Mouse (Mus musculus): ENCODE measurements around the gene Zfp384. TPM values are rescaled to one million over a fixed set of nuclear protein-coding genes. Genes with fewer than 3 reads are reported as not detected.

Zfp384 gene
- polyA plus RNA-seq (2014; fragmentation: Illumina TruSeq; extraction: RNeasy Lipid Tissue Mini Kit (QIAGEN cat#74804); ENCODE audit: low read depth, low replicate concordance), result 34.8 TPM

DNA sequence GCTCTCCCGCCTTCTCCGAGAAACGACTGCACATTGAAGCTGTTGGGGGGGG is at the start of gene Zfp384:
TSS of gene Zfp384 (plus strand) at position 17 of the 52 bp plus-strand sequence.

GRCm38 (mm10) chr6:124965088-124965719 is 43.7 kb upstream of the Zfp384 start, which contains the start of gene Cops7a:
Gene Cops7a, minus strand, starts transcription at chr6:124965538.

GRCm38 (mm10) chr6:124996551-124997501 is 12.1 kb upstream of the Zfp384 start, which contains the start of gene Pianp:
Gene Pianp, plus strand, starts transcription at chr6:124996694.

DNA sequence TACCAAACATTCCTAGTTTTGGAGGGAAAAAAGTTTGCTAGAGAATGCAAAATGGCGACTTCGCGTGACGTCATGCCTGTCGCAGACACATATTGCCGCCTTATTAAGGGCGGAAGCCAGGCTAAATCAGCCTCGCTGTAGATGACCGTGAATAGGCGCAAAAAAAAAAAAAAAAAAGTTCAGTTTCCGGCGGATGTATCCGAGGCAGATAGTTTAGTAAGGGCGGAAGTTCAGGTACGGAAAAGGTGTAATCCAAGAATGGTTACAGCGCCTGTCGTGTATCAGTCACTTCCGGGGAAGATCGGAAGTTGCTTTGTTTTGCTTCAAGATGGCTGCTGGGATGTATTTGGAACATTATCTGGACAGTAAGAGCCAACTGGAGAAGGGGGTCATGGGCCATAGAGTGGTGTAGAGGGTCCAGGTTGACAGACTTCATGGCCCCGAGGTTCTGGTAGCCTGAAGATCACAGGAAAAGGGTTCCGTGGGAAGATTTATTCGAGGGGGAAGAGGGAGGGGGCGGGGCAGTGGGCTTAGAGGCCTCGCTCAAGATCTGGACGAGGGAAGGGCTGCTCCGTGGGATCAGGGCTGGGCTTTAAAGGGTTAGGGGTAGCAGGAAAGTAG is 30.7 kb downstream of the Zfp384 start, which contains the start of gene Ing4:
TSS of gene Ing4 (plus strand) at position 228 of the 621 bp plus-strand sequence.

GRCm38 (mm10) chr6:125049678-125050077 is 40.7 kb downstream of the Zfp384 start, which contains the start of gene Acrbp:
Gene Acrbp, plus strand, starts transcription at chr6:125049689.

GRCm38 (mm10) chr6:125067571-125067995 is 58.6 kb downstream of the Zfp384 start, which contains the start of gene Lpar5:
Gene Lpar5, plus strand, starts transcription at chr6:125067920.

Other genes starting within 250 kb of the Zfp384 start
- 5.5 TPM for gene Eno2, start 239.5 kb upstream of the Zfp384 start, polyA plus RNA-seq (2014; fragmentation: Illumina TruSeq; extraction: RNeasy Lipid Tissue Mini Kit (QIAGEN cat#74804); ENCODE audit: low read depth, low replicate concordance)
- 10.8 TPM for gene Lrrc23, start 229.4 kb upstream of the Zfp384 start, polyA plus RNA-seq (2014; fragmentation: Illumina TruSeq; extraction: RNeasy Lipid Tissue Mini Kit (QIAGEN cat#74804); ENCODE audit: low read depth, low replicate concordance)
- 15.2 TPM for gene Spsb2, start 200.5 kb upstream of the Zfp384 start, polyA plus RNA-seq (2014; fragmentation: Illumina TruSeq; extraction: RNeasy Lipid Tissue Mini Kit (QIAGEN cat#74804); ENCODE audit: low read depth, low replicate concordance)
- gene Tpi1, start 194.8 kb upstream of the Zfp384 start, polyA plus RNA-seq (2014; fragmentation: Illumina TruSeq; extraction: RNeasy Lipid Tissue Mini Kit (QIAGEN cat#74804); ENCODE audit: low read depth, low replicate concordance), result 317 TPM
- gene Usp5, start 179.7 kb upstream of the Zfp384 start, polyA plus RNA-seq (2014; fragmentation: Illumina TruSeq; extraction: RNeasy Lipid Tissue Mini Kit (QIAGEN cat#74804); ENCODE audit: low read depth, low replicate concordance), result 84.1 TPM
- gene Cdca3, start 179.6 kb upstream of the Zfp384 start, polyA plus RNA-seq (2014; fragmentation: Illumina TruSeq; extraction: RNeasy Lipid Tissue Mini Kit (QIAGEN cat#74804); ENCODE audit: low read depth, low replicate concordance), result 9.8 TPM
- not detected for gene Gnb3, start 168.9 kb upstream of the Zfp384 start, polyA plus RNA-seq (2014; fragmentation: Illumina TruSeq; extraction: RNeasy Lipid Tissue Mini Kit (QIAGEN cat#74804); ENCODE audit: low read depth, low replicate concordance)
- 18.1 TPM for gene P3h3, start 151.4 kb upstream of the Zfp384 start, polyA plus RNA-seq (2014; fragmentation: Illumina TruSeq; extraction: RNeasy Lipid Tissue Mini Kit (QIAGEN cat#74804); ENCODE audit: low read depth, low replicate concordance)
- gene Gpr162, start 145.2 kb upstream of the Zfp384 start, polyA plus RNA-seq (2014; fragmentation: Illumina TruSeq; extraction: RNeasy Lipid Tissue Mini Kit (QIAGEN cat#74804); ENCODE audit: low read depth, low replicate concordance), result 1.5 TPM
- gene Cd4, start 120.9 kb upstream of the Zfp384 start, polyA plus RNA-seq (2014; fragmentation: Illumina TruSeq; extraction: RNeasy Lipid Tissue Mini Kit (QIAGEN cat#74804); ENCODE audit: low read depth, low replicate concordance), result 1.8 TPM
- 2.3 TPM for gene Lag3, start 97.4 kb upstream of the Zfp384 start, polyA plus RNA-seq (2014; fragmentation: Illumina TruSeq; extraction: RNeasy Lipid Tissue Mini Kit (QIAGEN cat#74804); ENCODE audit: low read depth, low replicate concordance)
- 493 TPM for gene Ptms, start 89.0 kb upstream of the Zfp384 start, polyA plus RNA-seq (2014; fragmentation: Illumina TruSeq; extraction: RNeasy Lipid Tissue Mini Kit (QIAGEN cat#74804); ENCODE audit: low read depth, low replicate concordance)
- gene Mlf2, start 77.8 kb upstream of the Zfp384 start, polyA plus RNA-seq (2014; fragmentation: Illumina TruSeq; extraction: RNeasy Lipid Tissue Mini Kit (QIAGEN cat#74804); ENCODE audit: low read depth, low replicate concordance), result 206 TPM
- gene Cops7a, start 43.6 kb upstream of the Zfp384 start, polyA plus RNA-seq (2014; fragmentation: Illumina TruSeq; extraction: RNeasy Lipid Tissue Mini Kit (QIAGEN cat#74804); ENCODE audit: low read depth, low replicate concordance), result 105 TPM
- gene Pianp, start 12.5 kb upstream of the Zfp384 start, polyA plus RNA-seq (2014; fragmentation: Illumina TruSeq; extraction: RNeasy Lipid Tissue Mini Kit (QIAGEN cat#74804); ENCODE audit: low read depth, low replicate concordance), result 2.8 TPM
- 58.4 TPM for gene Ing4, start 30.6 kb downstream of the Zfp384 start, polyA plus RNA-seq (2014; fragmentation: Illumina TruSeq; extraction: RNeasy Lipid Tissue Mini Kit (QIAGEN cat#74804); ENCODE audit: low read depth, low replicate concordance)
- gene Acrbp, start 40.5 kb downstream of the Zfp384 start, polyA plus RNA-seq (2014; fragmentation: Illumina TruSeq; extraction: RNeasy Lipid Tissue Mini Kit (QIAGEN cat#74804); ENCODE audit: low read depth, low replicate concordance), result 28.7 TPM
- gene Lpar5, start 58.8 kb downstream of the Zfp384 start, polyA plus RNA-seq (2014; fragmentation: Illumina TruSeq; extraction: RNeasy Lipid Tissue Mini Kit (QIAGEN cat#74804); ENCODE audit: low read depth, low replicate concordance), result 2.3 TPM
- 128 TPM for gene Chd4, start 86.8 kb downstream of the Zfp384 start, polyA plus RNA-seq (2014; fragmentation: Illumina TruSeq; extraction: RNeasy Lipid Tissue Mini Kit (QIAGEN cat#74804); ENCODE audit: low read depth, low replicate concordance)
- 15.1 TPM for gene Nop2, start 122.8 kb downstream of the Zfp384 start, polyA plus RNA-seq (2014; fragmentation: Illumina TruSeq; extraction: RNeasy Lipid Tissue Mini Kit (QIAGEN cat#74804); ENCODE audit: low read depth, low replicate concordance)
- 12.2 TPM for gene Iffo1, start 136.1 kb downstream of the Zfp384 start, polyA plus RNA-seq (2014; fragmentation: Illumina TruSeq; extraction: RNeasy Lipid Tissue Mini Kit (QIAGEN cat#74804); ENCODE audit: low read depth, low replicate concordance)
- gene Gapdh, start 157.3 kb downstream of the Zfp384 start, polyA plus RNA-seq (2014; fragmentation: Illumina TruSeq; extraction: RNeasy Lipid Tissue Mini Kit (QIAGEN cat#74804); ENCODE audit: low read depth, low replicate concordance), result 871 TPM
- gene Ncapd2, start 182.6 kb downstream of the Zfp384 start, polyA plus RNA-seq (2014; fragmentation: Illumina TruSeq; extraction: RNeasy Lipid Tissue Mini Kit (QIAGEN cat#74804); ENCODE audit: low read depth, low replicate concordance), result 10.9 TPM
- gene Mrpl51, start 182.7 kb downstream of the Zfp384 start, polyA plus RNA-seq (2014; fragmentation: Illumina TruSeq; extraction: RNeasy Lipid Tissue Mini Kit (QIAGEN cat#74804); ENCODE audit: low read depth, low replicate concordance), result 122 TPM
- gene Vamp1, start 206.4 kb downstream of the Zfp384 start, polyA plus RNA-seq (2014; fragmentation: Illumina TruSeq; extraction: RNeasy Lipid Tissue Mini Kit (QIAGEN cat#74804); ENCODE audit: low read depth, low replicate concordance), result 32.0 TPM
- gene Tapbpl, start 222.7 kb downstream of the Zfp384 start, polyA plus RNA-seq (2014; fragmentation: Illumina TruSeq; extraction: RNeasy Lipid Tissue Mini Kit (QIAGEN cat#74804); ENCODE audit: low read depth, low replicate concordance), result 22.8 TPM
- gene Cd27, start 227.9 kb downstream of the Zfp384 start, polyA plus RNA-seq (2014; fragmentation: Illumina TruSeq; extraction: RNeasy Lipid Tissue Mini Kit (QIAGEN cat#74804); ENCODE audit: low read depth, low replicate concordance), result 1.2 TPM